Mouse (Mus musculus) left cerebral cortex, postnatal 25 days (tissue): ENCODE results near the gene Csnk1g2. TPM values are rescaled to one million over a fixed set of nuclear protein-coding genes. Genes with fewer than 3 reads are reported as not detected.

ENCODE experiments used
- DNase-seq, 2 experiments: peaks; one replicate each; pipeline ENCODE4 v3.0.0; 2022; ENCODE audit warnings: low spot score in 2 of 2, mixed read lengths in 1 of 2
- intact Hi-C: fragments of 180-260 bp; cut with DNase I; formaldehyde crosslinking; loops from one replicate; pipeline ENCODE4 v1.15.1; 2025
- total RNA-seq, 2 experiments: library from RNA; stranded (reverse); gene quantifications; 2 replicates each; pipeline ENCODE4 v1.2.3; 2021

Gene Csnk1g2
- total RNA-seq, 2 experiments from 2014 or later = 222 to 247 TPM

GRCm38 (mm10) chr10:80673690-80674089 lies 51.1 kb downstream of the Csnk1g2 start:
- no peak for DNase-seq
- intact Hi-C loops = loop anchor here (2.0 kb wide), 1 partner anchor 17 kb away; the partner anchor contains the start of gene Btbd2

DNA sequence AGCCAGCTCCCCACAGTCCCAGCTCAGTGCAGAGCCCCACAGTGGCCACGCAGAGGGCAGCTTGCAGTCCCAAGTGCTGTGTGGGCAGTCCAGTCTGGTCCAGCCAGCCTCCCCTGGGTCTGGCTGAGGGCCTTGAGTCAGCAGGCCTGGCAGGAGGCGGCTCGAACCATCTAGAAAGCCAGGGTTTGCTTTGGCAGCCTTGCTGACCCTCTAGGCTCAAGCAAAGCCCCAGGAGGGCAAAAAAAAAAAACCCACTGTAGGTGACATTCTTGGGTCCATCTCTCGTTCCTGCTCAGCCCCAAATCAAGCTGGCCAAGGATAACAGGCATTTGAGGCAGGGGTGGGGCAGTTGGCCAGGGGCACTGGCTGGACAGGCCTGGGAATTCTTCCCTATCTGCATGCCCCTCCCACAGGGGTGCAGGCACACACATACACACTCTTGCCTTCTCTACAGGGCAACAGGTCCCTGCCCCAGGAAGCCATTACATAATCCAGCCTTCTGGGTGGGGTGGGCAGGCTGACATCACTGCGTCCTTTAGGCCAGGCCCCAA lies 51.6 kb downstream of the Csnk1g2 start:
- DNase-seq = no peak
- intact Hi-C loops = loop anchor here (2.0 kb wide), 1 partner anchor 17 kb away; the partner anchor contains the start of gene Btbd2

- intact Hi-C loops = loop anchor here (2.0 to 5.0 kb wide), 2 partner anchors 18 to 88 kb away; partner anchors contain the start of gene Btbd2
- no peak for DNase-seq
Measured at GRCm38 (mm10) chr10:80674851-80675404, 52.3 kb downstream of the Csnk1g2 start.

GRCm38 (mm10) chr10:80675405-80676197 lies 53.0 kb downstream of the Csnk1g2 start:
- DNase-seq = peak; percentile 34
- intact Hi-C loops = loop anchor here (1.0 to 5.0 kb wide), 4 partner anchors 19 to 88 kb away; partner anchors contain the start of genes Btbd2 and Izumo4

DNA sequence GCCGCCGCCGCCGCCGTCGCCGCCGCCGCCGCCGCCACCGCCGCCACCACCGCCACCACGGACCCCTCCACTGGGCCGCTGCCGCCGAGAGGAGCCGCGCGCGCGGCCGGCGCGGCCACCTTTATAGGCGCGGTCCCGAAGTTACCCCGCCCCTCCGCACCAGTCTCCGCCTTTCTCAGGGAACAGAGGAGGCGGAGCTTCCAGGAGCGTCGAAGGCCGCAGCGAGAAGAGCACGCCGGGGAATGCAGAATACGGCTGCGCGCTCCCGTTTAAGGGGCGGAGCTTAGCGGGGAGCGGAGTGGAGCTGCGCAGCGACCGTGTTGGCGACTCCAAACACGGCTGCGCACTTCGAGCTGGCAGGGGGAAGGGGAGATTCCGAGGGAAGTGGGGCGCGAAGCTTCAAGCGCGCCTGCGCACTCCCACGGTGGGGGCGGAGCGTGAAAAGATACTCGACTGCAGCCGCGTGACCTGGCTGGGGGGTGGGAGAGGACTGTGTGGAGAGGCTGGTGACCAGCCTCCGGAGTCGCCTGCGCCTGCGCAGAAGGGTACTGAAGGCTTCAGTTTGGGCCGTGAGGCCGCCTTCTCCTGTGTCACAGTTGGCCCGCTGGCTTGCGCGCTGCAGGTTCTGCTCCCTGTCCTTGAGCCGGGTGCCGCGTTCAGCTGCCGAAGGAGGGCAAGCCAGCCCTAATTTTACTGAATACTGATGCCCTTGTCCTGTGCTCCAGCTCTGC lies 53.7 kb downstream of the Csnk1g2 start:
- DNase-seq = peak; percentile 99 to 100
- intact Hi-C loops = loop anchor here (1.0 to 5.0 kb wide), 3 partner anchors 26 to 89 kb away; partner anchors contain the start of gene Izumo4

- intact Hi-C loops = loop anchor here (2.0 to 5.0 kb wide), 2 partner anchors 25 to 90 kb away; partner anchors contain the start of gene Izumo4
- peak in 1 of 2 experiments; percentile 45 for DNase-seq
Measured at GRCm38 (mm10) chr10:80677128-80677875, 54.7 kb downstream of the Csnk1g2 start.

DNA sequence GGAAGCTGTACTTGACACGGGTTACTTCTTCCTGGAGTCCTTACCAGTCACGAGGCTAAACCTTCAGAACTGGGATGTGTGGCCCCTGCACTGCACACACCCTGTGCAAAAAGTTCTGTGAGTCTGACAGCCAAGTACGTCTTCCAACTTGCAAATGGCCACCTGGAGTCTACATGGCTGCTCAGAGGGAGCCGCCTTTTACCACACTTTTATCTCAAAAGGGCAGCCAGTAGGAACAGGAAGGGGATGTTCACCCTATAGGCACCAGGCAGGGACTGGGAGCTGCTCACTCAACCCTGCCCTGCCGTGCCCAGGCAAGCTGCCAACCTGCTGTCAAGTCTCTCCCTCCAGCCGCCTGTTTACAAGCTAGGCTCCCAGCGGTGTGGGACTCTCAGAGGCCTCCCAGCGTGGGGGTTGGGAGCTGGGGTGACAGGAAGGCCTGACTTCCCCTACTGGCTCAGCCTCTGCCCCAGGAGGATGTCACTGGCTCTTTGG lies 55.4 kb downstream of the Csnk1g2 start, which contains the start of gene Mknk2:
Mknk2 (minus strand) TSS at position 171 of the 495 bp plus-strand sequence.
- intact Hi-C loops = loop anchor here (2.0 to 5.0 kb wide), 2 partner anchors 25 to 91 kb away; partner anchors contain the start of gene Izumo4
- peak; percentile 76 to 84 for DNase-seq

DNA sequence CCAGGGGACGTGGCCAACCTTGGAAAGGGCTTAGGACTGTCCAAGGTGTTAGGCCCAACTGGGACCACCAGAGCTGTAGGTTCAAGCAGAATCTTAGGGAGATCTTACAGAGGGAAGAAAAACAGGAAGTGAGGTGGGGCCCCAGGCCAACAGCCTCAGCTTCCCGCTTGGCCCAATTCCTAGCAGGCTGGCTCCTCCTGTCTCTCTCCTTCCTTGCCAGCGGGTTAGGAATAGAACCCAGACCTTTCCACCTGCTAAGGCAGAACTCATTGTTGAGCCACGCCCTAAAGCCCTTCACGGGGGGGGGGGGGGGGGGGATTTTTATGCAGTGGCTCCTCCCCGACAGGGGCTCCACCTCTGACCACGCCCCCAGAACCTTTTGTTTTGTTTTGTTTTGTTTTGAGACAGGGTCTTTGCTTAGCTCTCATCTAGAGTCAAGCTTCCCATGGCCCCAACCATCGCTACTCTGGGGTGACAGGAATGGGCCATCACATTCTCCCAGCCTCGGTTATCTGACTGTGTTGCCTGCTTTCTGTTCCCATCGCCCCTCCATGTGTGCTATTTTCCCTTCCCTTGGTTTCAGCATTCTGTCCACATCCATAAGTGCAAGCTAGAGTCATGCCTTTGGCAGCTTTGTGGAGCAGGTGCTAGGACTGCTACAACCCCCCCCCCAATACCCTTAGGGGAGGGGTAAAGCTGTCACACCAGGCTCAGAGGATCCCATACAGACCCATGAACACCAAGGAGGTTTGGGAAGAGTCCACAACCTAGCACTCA lies 56.2 kb downstream of the Csnk1g2 start:
- DNase-seq = no peak
- intact Hi-C loops = loop anchor here (5.0 kb wide), 1 partner anchor 91 kb away; no protein-coding TSS in a partner anchor

DNA sequence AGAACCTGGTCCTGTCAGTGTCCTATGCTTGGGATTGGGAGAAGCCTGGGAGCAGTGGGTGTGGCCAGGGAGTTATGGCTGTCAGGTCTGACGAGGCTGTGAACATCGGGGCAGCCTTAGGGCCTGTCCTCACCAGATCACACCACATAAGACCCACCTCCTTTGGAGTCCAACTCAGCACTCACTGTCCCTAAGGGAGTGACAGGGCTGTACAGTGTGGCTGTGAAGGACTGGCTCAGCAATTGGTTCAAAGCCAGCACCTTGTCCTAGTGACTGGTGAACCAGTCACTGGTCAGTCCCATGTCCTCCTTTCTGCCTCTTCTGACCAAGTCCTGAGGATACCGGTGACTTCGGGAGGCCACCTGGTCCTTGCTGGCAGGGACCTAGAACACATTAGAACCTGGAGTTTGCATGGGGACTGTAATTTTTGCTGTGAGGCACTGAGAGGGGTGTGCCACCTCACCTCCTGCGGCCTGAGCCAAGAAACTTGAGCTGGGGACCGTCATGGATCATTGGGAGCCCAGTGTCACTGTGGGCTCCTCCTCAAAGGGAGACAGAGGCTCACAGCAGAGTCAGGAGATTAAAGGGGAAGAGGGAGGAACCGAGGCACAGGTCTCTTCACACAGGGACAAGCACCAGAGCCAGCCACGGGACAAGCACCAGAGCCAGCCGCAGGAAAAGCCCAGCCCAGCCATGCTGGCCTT lies 57.1 kb downstream of the Csnk1g2 start:
- no peak for DNase-seq
- intact Hi-C loops = loop anchor here (5.0 kb wide), 2 partner anchors 67 to 92 kb away; no protein-coding TSS in a partner anchor

DNA sequence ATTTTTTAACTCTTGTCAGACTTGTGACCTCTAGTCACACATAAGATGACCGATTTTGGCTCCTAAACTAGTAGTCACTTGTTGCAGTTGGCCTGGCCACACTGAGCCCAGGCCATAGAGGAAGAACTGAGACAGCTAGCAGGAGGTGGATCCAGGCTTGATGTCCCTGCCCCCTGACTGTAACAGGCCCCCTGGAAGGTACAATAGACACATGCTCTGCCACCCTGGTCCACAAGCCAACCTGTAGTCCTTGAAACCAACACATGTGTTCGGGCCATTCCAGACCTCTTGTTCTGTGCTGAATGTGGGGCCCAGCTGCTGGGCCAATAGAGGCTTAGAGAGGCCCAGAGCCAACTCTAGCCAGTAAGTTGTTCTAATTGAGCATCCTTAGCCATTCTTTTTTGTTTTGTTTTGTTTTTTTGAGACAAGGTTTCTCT lies 57.6 kb downstream of the Csnk1g2 start:
- DNase-seq = no peak
- intact Hi-C loops = loop anchor here (5.0 kb wide), 1 partner anchor 68 kb away; no protein-coding TSS in a partner anchor

DNA sequence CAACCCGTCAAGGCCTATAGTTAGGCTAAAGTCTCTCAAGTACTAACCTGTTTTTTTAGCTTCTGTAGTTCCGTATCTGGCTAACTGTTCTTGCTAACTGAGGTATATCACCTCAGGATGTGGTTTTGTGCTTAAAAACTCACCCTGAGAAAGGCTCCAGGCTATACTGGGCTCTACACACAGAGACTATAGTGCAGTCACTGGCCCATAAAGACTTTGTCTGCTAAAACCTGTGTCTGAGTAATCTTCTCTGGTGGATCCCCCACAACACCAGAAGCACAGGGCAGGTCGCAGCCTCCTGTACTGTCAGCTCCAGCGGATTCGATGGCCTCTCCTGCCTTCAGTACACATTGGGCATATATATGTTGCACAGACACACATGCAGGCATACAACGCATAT lies 59.4 kb downstream of the Csnk1g2 start:
- intact Hi-C loops = loop anchor here (5.0 kb wide), 1 partner anchor 70 kb away; no protein-coding TSS in a partner anchor
- no peak for DNase-seq

DNA sequence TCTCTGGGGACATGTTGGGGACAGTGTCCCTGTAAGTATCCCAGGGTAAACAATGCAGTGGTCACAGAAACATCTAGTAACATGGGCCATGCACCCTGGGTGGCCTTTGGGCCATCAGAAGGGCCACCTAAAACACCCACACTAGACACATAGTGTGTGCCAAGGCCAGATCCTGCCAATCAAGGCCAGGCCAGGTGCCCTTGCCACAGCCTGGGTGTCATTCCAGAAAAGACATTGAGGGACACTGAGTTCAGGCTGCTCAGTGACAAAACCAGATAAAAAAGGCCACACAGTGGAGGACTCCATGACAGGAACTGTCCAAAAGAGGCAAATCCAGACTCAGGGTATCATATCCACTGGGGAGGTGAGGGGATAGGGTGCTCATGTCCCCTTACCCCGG lies 61.0 kb downstream of the Csnk1g2 start:
- intact Hi-C loops = loop anchor here (5.0 kb wide), 1 partner anchor 71 kb away; no protein-coding TSS in a partner anchor

GRCm38 (mm10) chr10:80684214-80684613 lies 61.6 kb downstream of the Csnk1g2 start:
- peak in 1 of 2 experiments; percentile 55 for DNase-seq
- intact Hi-C loops = loop anchor here (5.0 kb wide), 1 partner anchor 72 kb away; no protein-coding TSS in a partner anchor

More for the DNA sequence above, 61.0 kb downstream of the Csnk1g2 start:
- DNase-seq = no peak

DNA sequence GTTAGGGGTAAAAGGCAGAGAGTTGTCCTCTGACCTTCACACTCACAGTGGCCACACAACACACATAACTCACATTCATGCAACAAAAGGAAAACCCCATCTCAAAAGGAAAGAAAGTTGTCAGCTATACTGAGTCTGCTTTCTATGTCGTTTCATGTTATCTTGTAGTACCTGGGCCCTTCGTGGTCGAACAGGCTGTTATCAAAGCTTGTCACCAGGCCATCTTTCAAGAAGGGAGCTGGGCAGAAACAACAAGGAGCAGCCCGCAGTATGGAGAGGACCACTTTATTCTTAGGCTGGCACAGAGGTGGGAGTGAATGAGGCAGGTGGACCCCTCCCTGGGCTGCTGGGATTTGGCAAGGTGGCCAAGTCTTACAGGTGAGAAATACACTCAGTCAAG lies 62.3 kb downstream of the Csnk1g2 start:
- intact Hi-C loops = loop anchor here (5.0 kb wide), 1 partner anchor 73 kb away; no protein-coding TSS in a partner anchor
- no peak for DNase-seq

- DNase-seq = no peak
Measured at GRCm38 (mm10) chr10:80686617-80687016, 64.0 kb downstream of the Csnk1g2 start.

DNA sequence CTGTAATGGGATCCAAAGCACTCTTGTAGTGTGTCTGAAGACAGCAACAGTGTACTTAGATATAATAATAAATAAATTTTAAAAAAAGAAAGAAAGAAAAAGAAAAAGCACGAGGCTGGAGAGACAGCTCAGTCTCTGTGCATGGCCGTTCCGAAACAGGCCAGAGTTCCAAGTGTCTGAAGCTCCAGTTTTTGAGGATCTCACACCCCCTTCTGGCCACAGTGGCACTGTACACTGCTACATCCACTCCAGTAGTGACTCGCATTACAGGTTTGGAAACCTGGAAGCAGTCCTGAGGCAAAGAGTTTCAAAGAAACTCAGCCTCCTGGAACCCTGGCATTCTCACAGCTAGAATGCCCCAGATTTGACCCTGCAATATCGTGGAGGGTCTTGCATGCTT lies 65.2 kb downstream of the Csnk1g2 start:
- DNase-seq = peak in 1 of 2 experiments; percentile 72
- intact Hi-C loops = loop anchor here (1.0 kb wide), 1 partner anchor 29 kb away; no protein-coding TSS in a partner anchor

More at GRCm38 (mm10) chr10:80686617-80687016, 64.0 kb downstream of the Csnk1g2 start:
- intact Hi-C loops = no loop called here
